Mouse (Mus musculus) brain, embryonic 14.5 days (tissue): ENCODE measurements at regions not wholly inside any gene's neighbourhood (a gene's known extent, or its start where the extent isn't known, plus 50 kb on each side); places are given as distances from the start of the nearest gene placed in this dataset.

Experiments
- DNase-seq: peaks from one replicate; pipeline ENCODE4 v3.0.0-alpha.2; 2011; ENCODE audit warnings: low read depth
- CTCF ChIP-seq: fragments of 200-500 bp; IDR thresholded peaks from 2 replicates; pipeline ENCODE4 v1.5.1; 2012; ENCODE audit warnings: inconsistent platforms, mild to moderate bottlenecking, moderate library complexity, borderline replicate concordance; ENCODE audit not compliant: insufficient read depth, insufficient read length; ENCODE audit errors: extremely low read depth
- POLR2A ChIP-seq: fragments of 200-500 bp; IDR thresholded peaks from 2 replicates; pipeline ENCODE4 v1.6.1; 2012; ENCODE audit warnings: mild to moderate bottlenecking, inconsistent platforms, borderline replicate concordance; ENCODE audit not compliant: poor library complexity, insufficient read depth, insufficient read length, severe bottlenecking; ENCODE audit errors: extremely low read depth

DNA sequence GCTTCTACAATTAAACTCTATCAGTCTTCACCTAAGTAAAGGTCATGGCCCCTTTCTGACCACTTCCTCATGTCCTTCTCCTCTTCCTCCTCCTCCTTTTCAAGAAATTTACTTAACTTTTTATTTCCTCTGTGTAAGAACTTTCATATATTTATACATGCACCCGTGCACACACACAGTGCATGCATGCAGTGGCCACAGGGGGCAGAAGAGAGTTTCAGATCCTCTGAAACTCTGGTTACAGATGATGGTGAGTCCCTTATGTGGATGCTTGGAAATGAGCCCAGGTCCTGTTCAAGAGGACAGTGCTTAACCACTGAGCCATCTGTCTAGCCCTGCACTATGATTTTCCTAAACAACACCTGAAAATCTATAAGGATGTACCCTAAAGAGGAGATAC is 170.4 kb upstream of the Psmd7 start:
- TF ChIP-seq POLR2A (no peak), CTCF (peak; percentile 39; the same call in 1 of the 2 replicates)
- no peak for DNase-seq

DNA sequence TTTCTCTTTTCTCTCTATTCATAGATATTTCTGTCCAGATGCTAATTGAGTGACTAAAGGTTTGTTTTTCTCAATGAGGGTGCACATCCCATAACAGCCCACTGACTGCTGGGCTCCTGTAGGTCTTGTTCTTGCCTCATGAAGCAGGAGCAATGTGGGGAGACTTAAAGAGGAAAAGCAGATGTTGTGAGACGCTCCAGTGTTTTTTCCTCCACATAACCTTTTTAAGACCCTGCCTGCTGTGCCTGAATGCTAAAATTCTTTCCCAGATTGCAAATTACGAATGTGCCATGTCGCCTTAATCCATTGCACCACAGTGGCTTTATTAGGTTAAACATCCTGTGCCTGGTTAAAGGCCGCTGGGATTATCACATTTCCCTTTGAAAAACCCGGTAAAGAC is 165.5 kb upstream of the Zfhx3 start:
- TF ChIP-seq POLR2A = no peak
- TF ChIP-seq CTCF = no peak
- peak; percentile 11 for DNase-seq

DNA sequence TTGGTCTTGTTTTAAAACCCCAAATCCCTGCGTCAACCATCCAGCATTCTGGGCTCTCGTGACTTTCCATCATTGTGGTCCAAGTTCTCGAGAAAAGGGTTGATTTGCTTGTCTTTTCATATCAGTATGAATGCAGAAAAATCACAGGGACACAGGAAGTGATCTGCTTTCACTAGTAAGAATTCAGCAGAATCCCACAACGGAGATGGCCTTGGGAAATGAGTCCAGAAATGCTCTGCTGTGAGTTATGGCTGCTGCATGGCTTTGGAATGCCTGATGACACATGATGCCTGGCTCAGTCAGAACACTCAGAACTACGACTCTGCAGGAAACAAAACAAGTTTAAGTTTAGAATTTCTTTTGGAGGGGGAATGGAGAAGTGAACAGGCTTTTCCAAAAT is 156.7 kb upstream of the Zfhx3 start:
- TF ChIP-seq CTCF = no peak
- TF ChIP-seq POLR2A = no peak
- DNase-seq = no peak

DNA sequence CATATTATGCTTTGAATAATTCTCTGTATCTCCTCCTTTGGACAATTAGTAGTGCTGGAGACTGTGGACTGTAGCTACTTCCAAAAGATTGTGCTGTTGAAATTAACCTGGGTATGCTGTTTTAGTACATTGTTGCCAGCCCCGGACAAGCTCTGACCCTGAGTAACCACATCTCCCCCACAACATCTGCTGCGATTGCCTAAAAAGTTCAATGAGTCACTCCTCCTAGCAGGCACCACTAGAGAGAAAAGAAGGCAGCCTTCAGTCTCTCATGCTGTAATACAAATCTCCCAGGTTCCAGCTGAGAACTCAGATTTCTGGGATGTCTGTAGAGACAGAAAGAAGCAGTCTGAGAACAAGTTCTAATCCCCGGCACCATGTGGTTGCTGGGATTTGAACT is 150.2 kb upstream of the Zfhx3 start:
- TF ChIP-seq CTCF = no peak
- no peak for TF ChIP-seq POLR2A
- no peak for DNase-seq

DNA sequence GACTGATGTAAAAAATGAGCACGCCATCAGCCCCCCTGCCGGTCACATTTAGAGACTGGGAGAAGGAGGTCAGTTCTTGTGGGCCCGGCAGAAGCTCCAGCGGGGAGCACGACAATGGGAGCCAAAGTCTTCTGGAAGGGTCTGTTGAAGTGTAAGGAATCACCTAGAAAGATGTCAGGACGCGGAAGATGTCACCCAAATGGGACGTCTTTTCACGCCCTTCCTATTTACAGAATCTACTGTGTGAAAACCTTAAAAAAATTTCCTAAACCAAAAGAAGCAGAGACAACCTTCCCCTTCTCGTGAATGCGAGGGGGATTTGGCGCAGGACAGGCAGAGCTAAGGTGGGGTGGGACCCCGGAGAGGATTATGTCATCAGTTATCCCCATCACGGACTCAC is 127.5 kb upstream of the Zfhx3 start:
- no peak for DNase-seq
- TF ChIP-seq POLR2A = no peak
- TF ChIP-seq CTCF = no peak

DNA sequence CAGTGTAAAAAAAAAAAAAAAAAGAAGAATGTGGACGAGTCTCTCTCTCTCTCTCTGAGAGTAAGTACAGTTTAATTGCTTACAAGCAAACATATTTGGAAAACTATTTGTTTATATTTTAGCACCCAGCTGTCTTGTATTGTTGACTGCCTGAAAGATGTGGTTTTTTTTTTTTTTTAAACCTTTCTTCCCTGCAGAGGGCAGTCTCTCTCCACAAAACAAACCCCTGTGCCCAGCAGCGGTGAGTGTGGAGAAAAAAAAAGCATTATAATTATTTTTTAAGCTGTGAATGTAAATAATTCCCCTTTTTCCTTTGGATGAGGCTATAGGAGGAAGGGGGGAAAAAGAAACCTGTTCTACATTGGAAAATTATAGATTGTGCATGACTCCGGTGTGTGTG is 126.7 kb upstream of the Zfhx3 start:
- TF ChIP-seq POLR2A (no peak), CTCF (peak; percentile 63)
- DNase-seq = peak; percentile 79

DNA sequence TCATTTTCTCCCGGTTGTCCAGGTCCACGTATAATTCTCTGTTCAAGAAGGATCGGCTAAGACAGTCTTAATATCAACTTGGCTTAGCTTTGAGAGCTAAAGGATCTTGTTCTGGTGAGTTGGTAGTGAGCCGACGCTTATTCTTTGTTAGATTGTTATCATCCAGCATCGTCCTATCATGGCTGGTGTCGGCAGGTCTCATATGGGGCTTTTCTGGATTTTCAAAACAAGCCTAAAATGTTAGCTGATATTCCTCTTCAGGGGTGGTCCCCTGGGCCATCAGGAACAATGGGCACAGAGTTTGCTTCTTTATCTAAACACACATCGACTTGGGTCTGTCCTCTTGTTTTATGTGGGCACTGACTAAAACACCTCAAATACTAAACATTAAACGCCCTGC is 124.6 kb upstream of the Zfhx3 start:
- no peak for TF ChIP-seq CTCF
- no peak for TF ChIP-seq POLR2A
- DNase-seq = no peak

DNA sequence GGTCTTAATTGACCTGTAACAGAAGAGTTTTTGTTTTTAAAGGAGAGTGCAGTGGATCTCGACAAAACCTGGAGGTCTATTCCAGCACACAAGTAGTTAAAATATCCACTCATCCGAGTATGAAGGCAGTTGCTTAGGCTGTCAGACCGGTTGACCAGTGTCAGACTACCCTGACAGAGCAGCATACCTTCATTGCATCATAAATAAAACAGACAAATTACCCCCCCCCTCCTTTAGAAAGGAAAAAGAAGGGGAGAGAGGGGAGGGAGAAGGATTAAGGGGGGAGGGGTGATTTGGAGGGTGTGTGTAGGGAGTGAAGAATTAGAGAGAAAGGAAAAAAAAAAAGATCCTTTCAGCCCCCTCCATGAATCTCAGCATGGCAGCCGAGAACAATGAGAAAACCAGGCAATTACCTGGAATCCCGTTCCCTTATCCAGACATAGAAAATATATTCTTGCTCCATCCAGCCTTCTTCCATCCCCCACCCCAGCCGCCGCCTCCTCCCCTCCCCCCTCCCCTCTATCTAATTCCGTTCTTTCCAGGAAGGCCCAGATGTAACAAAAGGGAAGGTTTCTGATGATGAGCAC is 122.2 kb upstream of the Zfhx3 start:
- DNase-seq = peak; percentile 72

DNA sequence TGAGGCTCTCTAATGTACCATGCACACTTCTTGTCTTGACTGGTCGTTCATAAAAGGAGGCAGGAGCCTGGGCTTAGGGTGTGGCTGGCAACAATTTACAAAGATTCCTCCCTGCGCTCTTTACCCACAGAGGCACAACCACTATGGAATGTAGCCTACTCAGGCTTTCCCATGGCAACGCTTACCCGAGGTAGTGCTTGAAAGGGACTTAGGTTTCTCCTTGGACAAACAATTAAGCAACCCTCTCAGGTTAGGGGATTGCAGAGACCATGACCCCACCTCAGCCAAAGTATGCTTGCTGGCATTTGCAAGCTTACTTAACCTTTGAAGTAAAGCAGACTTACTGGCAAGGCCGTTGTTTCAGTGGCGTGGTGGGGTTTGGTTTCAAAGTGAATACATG is 120.9 kb upstream of the Zfhx3 start:
- TF ChIP-seq POLR2A = no peak
- TF ChIP-seq CTCF = no peak
- no peak for DNase-seq

More for the DNA sequence above, 122.2 kb upstream of the Zfhx3 start:
- TF ChIP-seq CTCF (no peak), POLR2A (no peak)

DNA sequence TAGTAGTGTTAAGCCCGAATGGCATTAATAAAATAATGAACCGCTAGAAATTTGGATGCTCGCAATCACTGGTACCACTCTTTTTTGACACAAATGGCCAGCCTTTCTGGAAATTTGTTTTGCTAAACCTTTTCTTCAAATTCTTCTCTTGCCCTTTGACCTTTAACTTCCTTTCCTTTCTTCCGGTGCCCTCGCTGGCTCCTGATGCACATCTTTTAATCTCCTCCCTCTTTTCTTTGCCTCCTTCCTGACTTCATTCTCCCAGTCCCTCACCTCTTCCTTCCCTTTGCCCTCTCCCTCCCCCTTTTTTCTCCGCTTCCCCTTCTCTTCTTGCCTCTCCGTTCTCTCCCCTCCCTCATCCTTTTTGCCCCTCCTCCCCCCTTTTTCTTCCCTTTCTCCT is 118.3 kb upstream of the Zfhx3 start:
- DNase-seq = no peak
- no peak for TF ChIP-seq POLR2A
- no peak for TF ChIP-seq CTCF

DNA sequence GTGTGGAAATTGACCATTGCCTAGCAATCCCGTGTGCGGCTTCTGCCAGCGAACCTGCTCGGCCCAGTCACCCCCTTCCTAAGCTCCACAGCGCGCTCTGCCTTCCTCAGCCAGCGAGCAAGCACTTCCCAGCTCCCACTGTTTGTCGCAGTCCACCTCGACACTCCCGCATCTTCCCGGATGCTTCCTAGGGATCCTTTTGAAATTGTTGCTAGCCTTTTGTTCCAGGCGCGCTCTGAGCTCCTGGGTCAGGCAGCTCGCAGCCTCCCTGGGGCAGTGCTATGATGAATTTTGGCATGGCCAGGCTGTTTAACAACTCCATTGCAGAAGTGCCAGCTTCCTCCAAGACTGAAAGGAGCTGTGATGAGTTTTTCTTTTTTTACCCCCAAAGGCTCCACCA is 117.8 kb upstream of the Zfhx3 start:
- 0 out of 2 replicates have a peak, but pooled peaks have one; percentile 4 for TF ChIP-seq CTCF
- no peak for TF ChIP-seq POLR2A

DNA sequence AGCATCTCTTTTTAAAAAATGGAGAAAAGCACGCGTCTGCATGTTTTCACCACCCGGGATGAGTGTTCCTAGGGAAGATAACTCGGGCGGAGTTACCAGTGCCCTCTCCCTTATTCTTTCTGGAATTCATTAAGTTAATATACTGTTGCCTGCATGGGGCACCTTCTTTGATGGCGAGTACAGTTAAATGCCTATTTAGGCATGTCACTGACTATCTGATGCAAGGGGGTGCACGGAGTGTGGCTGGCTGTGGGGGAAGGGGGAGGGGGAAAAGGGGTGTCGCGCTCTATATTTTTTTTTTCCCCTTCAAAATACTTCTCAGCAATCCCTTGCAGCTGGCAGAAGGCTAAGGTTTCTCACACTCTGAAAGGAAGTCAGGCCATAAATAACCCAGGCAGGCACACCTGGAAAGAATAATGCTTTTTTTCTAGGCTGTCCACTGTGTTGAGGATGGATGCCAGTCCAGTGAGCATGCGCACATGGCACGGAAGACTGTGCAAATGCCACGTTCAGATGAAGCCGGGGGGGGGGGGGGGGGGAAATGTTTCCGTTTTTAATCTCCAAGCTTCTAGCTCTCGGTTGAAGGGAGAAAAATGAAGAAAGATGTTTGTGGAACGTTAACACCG is 114.8 kb upstream of the Zfhx3 start:
- no peak for DNase-seq
- no peak for TF ChIP-seq CTCF

More for the DNA sequence above, 117.8 kb upstream of the Zfhx3 start:
- DNase-seq = peak; percentile 78
